Mouse (Mus musculus) forebrain, embryonic 13.5 days (tissue): Measurements from ENCODE around the gene Gm9732. TPM values are rescaled to one million over a fixed set of nuclear protein-coding genes. Genes with fewer than 3 reads are reported as not detected.
"Not testable (repeated sequence)": the region's sequence is repeated elsewhere in the genome, so short reads cannot be mapped to it uniquely, and the experiment has no call there.

ENCODE experiments used
- ATAC-seq: fragments of 200-750 bp; cut with Nextera tagmentation; 2 replicates; pipeline ENCODE4 v1.8.0; 2017
- H3K27ac ChIP-seq: fragments of 300-500 bp; sonication (generic); 2 replicates; pipeline ENCODE4 v1.5.1; 2015; ENCODE audit warnings: inconsistent platforms, mild to moderate bottlenecking, moderate library complexity
- H3K27me3 ChIP-seq: fragments of 300-500 bp; sonication (generic); 2 replicates; pipeline ENCODE4 v1.6.1; 2015; ENCODE audit warnings: mild to moderate bottlenecking, inconsistent platforms
- H3K36me3 ChIP-seq: fragments of 300-500 bp; sonication (generic); 2 replicates; pipeline ENCODE4 v1.6.1; 2015; ENCODE audit warnings: mild to moderate bottlenecking, inconsistent platforms; ENCODE audit not compliant: poor library complexity, severe bottlenecking
- H3K4me1 ChIP-seq: fragments of 300-500 bp; sonication (generic); 2 replicates; pipeline ENCODE4 v1.6.1; 2015; ENCODE audit warnings: inconsistent platforms
- H3K4me2 ChIP-seq: fragments of 300-500 bp; sonication (generic); 2 replicates; pipeline ENCODE4 v1.6.1; 2015; ENCODE audit warnings: inconsistent platforms, mild to moderate bottlenecking, moderate library complexity
- H3K4me3 ChIP-seq: fragments of 300-500 bp; sonication (generic); 2 replicates; pipeline ENCODE4 v1.5.1; 2015; ENCODE audit warnings: mild to moderate bottlenecking, inconsistent platforms
- H3K9ac ChIP-seq: fragments of 300-500 bp; sonication (generic); 2 replicates; pipeline ENCODE4 v1.6.1; 2015; ENCODE audit warnings: mild to moderate bottlenecking, inconsistent platforms
- H3K9me3 ChIP-seq: fragments of 300-500 bp; sonication (generic); replicated peaks from 2 replicates; pipeline ENCODE4 v1.6.1; 2016; ENCODE audit warnings: inconsistent platforms
- WGBS: fragments of 180-500 bp; shearing (Covaris S2); methylation state at CpG from one replicate; pipeline ENCODE4 v1.1.7; 2015; 5-methylcytosine and 5-hydroxymethylcytosine counted together
- polyA plus RNA-seq: library from polyadenylated mRNA; unstranded; fragments of >200 nt; fragmentation: Nextera tagmentation; extraction: Ambion mirVana; gene quantifications from 2 replicates; pipeline ENCODE4 v1.2.1, GENCODE M21; 2015

Gm9732 gene
- not detected in 2 replicates for polyA plus RNA-seq

DNA sequence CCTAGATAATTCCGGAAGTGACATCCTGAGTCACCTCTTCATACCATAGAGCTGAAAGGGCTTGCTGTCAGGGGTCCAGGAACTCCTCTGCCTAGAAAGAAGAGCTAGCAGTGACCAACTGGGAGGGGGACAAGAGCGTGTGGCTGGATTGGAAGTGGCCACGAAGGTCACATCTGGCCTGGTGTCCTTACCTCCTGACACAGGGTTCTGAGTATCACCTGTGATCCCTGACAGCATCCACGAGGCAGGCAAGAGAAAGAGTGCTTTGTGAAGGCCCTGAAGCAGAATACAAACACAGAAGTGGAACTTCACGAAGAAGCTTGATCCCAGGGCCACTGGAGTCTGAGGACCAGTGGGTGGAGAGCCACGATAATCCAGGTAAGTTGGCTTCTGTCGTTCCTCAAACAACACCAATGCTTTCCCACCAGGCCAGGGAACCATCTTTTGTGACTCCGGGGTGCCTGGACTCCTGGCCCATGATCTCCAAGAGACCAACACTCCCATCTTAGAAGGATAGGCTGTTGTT lies at the start of gene Gm9732:
Gene Gm9732, plus strand, starts transcription at position 51 of the 526 bp plus-strand sequence.
- ATAC-seq, result not testable (repeated sequence)

DNA sequence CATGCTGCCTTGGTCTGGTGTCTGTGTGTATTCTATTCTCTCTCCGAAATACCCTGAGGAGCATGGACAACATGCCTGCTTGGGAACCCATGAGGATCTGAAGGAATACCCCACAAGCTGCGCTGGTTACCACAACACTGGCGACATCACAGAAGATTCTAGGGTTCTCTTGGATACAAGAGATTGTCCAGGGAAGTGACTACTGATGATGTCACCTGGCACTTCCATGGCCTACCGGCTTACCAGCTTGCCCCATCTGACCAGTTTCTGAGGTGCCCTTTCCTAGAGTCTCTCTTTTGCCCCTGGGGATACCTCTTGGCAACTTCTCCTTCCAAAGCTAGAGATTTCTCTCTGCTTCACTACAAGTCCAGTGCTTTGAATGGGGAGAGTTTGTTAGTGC lies 39.6 kb upstream of the Gm9732 start, which contains the start of gene Gm8122:
Gene Gm8122, minus strand, starts transcription at position 101 of the 400 bp plus-strand sequence.
- not testable (repeated sequence) for H3K4me1 ChIP-seq, H3K4me2 ChIP-seq, H3K27me3 ChIP-seq, H3K27ac ChIP-seq, H3K9me3 ChIP-seq, H3K36me3 ChIP-seq, ATAC-seq, H3K4me3 ChIP-seq, H3K9ac ChIP-seq
- WGBS, result 84% methylated on average over 4 of the region's 4 CpGs

More for the DNA sequence above, at the start of gene Gm9732:
- WGBS, result 86% methylated on average over 8 of the region's 8 CpGs
- not testable (repeated sequence) for H3K9ac ChIP-seq, H3K27me3 ChIP-seq, H3K36me3 ChIP-seq, H3K4me3 ChIP-seq, H3K4me2 ChIP-seq, H3K9me3 ChIP-seq, H3K4me1 ChIP-seq, H3K27ac ChIP-seq

DNA sequence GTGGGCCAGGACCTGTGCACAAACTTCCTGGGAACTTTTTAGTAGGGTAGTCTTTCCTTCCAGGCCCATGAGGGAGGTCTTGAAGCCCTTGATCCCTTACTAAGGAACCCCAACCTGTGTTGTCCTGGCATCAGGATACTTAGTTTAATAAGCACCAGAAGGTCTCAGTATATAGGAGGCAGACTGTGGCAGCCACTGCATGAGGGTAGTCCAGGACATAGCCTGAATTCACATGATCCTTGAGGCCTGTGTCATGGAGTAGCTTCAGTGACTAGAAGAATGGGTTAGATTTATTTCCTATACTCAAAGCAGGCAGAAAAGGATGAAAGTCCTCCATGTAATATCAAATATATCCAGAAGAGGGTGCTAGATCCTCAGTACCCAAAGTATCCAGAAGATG lies 37.1 kb upstream of the Gm9732 start:
- H3K4me3 ChIP-seq, H3K9me3 ChIP-seq, H3K9ac ChIP-seq, H3K36me3 ChIP-seq, H3K4me1 ChIP-seq, H3K27me3 ChIP-seq, H3K4me2 ChIP-seq, H3K27ac ChIP-seq, ATAC-seq: not testable (repeated sequence)

DNA sequence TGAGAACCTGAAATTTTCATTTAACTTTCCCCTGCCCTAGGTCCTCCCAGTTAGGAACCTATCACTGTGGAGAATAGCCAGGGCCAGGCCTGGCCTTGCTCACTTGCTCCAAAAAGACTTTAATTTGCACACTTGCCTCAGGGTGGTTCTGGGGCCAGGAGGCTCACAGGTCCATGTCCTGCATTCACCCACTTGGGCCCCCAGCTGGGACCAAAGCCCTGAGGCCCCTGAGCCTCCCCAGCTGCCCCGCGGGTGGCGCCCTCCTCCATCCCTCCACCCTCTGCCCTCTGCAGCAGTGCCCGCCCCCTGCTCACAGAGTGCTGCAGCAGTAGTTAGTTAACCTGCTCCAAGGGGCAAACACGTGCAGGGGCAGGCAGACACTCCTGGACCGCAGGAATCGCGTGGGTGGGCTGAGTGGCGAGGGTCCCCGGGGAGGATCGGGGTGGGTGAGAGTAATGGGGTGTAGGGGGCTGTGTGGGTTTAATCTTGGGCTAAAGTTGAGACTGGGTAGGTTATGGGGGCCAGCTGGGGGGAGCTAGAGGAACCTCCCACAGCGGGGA lies 25.1 kb upstream of the Gm9732 start:
- not testable (repeated sequence) for H3K9me3 ChIP-seq, H3K4me1 ChIP-seq, ATAC-seq, H3K27ac ChIP-seq, H3K27me3 ChIP-seq, H3K9ac ChIP-seq, H3K4me2 ChIP-seq, H3K36me3 ChIP-seq, H3K4me3 ChIP-seq
- 16% methylated on average over 10 of the region's 12 CpGs for WGBS

DNA sequence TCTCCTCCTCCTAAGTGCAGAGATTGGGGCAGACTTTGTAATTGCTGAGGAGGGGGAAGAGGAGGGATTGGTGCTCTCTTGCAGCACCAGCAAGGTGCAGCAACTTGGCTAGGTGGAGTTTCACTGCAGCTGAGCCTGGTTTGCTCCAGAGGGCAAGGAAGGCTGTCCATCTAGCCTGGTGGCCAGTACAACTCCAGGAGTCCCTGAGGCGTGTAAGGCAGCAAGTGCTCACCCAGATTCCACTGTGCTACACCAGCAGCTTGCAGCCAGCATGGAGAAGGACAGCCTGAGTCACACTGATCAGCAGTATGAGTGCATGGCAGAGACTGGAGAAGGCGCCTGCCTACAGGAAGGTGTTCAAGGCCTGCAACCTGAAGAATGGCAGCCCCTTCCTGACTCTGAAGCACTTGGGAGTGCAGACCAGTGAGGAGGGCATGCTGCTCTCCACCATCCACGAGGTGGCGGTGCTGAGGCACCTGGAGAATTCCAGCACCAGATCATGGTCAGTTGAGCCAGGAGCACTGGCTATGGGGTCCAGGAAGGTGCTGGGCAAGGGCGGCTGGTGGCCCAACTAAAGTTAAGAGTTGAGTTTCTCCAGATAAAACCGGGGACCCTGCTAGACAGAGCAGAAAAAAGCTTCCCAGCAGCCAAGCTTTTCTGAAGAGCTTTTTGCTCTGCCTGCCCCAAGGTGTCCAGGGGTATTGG lies 24.1 kb upstream of the Gm9732 start:
- H3K4me3 ChIP-seq, H3K27ac ChIP-seq, H3K36me3 ChIP-seq, H3K4me1 ChIP-seq, ATAC-seq, H3K9me3 ChIP-seq, H3K4me2 ChIP-seq, H3K9ac ChIP-seq, H3K27me3 ChIP-seq: not testable (repeated sequence)
- 28% methylated on average over 5 of the region's 6 CpGs for WGBS

DNA sequence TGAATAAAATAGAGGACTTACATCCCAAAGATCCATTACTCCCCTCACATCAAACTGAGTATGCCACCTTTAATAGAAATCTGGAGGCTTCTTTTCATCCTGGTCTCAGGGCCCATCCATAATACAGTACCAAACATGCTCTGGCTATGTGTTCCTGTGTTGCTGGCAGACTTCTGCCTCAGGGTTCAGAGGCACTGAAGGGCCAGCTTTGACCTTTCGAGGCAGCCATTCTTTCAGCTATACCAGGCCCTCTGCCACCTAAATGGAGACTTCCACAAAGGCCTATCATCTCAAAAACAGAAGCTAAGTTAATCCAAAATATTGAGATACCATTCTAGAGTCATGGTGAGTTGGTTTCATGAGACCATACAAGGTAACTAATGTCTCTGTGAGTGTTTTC lies 18.3 kb upstream of the Gm9732 start:
- 78% methylated on average over 1 of the region's 1 CpGs for WGBS
- not testable (repeated sequence) for H3K27me3 ChIP-seq, H3K4me3 ChIP-seq, H3K9ac ChIP-seq, H3K36me3 ChIP-seq, H3K9me3 ChIP-seq, H3K27ac ChIP-seq, ATAC-seq, H3K4me2 ChIP-seq, H3K4me1 ChIP-seq

DNA sequence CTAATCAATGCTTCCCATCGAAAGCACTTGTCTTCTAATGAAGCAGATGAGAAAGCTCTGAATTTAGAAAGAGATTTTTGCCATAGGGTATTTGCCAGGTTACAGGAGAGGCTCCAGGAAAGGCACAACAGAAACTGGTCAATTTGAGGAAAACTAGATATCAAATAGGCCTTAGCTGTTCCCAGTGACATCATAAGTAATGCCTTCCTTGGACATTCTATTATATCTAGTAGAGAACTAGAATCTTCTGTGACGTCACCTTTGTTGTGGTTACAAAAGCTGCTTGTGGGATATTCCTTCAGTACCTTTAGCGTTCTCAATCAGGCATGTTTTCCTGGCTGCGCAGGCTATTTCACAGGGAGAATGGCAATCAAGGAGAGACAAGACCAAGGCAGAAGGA lies 16.5 kb upstream of the Gm9732 start, which contains the start of gene Gm8126:
Gene Gm8126, plus strand, starts transcription at position 301 of the 400 bp plus-strand sequence.
- not testable (repeated sequence) for H3K27me3 ChIP-seq, H3K4me1 ChIP-seq, ATAC-seq, H3K9ac ChIP-seq, H3K36me3 ChIP-seq, H3K4me2 ChIP-seq, H3K9me3 ChIP-seq, H3K4me3 ChIP-seq, H3K27ac ChIP-seq
- 98% methylated on average over 3 of the region's 4 CpGs for WGBS

DNA sequence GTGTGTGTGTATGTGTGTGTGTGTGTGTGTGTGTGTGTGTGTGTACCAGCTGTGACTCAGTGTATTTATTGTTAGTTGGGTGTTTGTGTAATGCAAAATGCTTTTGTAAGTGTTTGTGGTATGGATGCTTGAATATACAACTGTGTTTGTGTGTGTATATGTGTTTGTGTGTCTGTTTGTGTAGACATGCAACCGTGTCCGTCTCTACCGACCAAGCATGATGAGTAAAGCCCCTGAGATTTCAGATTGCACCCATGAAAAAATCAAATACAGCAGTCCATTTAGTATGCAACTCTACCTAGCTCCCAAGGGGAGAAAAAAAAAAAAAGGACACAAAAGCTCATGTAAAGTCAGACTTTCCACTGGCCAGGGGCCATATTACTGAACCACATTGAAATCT lies 11.4 kb upstream of the Gm9732 start:
- not testable (repeated sequence) for ATAC-seq, H3K27ac ChIP-seq, H3K4me3 ChIP-seq, H3K36me3 ChIP-seq, H3K9ac ChIP-seq, H3K4me2 ChIP-seq, H3K27me3 ChIP-seq, H3K9me3 ChIP-seq, H3K4me1 ChIP-seq
- WGBS, result 94% methylated on average over 3 of the region's 3 CpGs

DNA sequence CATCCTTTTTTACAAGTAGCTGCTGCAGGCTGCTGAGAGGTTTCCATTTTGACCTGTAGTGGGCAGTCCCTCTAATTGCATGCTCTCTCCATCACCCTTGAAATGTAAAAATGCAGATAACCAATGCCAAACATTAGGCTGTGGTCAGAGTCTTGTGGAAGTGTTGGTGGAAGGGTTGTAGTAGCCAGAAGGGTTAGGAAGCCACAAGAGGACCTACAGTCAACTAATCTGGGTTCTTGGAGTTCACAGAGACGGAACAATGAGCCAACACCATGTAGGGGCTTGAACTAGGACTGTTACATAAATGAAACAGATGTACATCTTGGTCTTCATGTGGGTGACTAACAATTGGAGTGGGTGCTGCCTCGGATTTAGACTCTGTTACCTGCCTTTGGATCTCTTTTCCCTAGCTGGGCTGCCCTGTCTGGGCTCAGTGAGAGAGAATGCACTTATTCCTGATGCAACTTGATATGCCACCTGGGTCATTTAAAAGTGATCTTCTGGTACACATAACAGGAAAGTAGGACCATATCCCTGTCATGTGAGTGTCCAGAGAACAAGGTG lies 6.2 kb upstream of the Gm9732 start:
- ATAC-seq, H3K9ac ChIP-seq, H3K27ac ChIP-seq, H3K4me2 ChIP-seq, H3K9me3 ChIP-seq, H3K4me1 ChIP-seq, H3K4me3 ChIP-seq, H3K27me3 ChIP-seq, H3K36me3 ChIP-seq: not testable (repeated sequence)
- 49% methylated on average over 2 of the region's 2 CpGs for WGBS

DNA sequence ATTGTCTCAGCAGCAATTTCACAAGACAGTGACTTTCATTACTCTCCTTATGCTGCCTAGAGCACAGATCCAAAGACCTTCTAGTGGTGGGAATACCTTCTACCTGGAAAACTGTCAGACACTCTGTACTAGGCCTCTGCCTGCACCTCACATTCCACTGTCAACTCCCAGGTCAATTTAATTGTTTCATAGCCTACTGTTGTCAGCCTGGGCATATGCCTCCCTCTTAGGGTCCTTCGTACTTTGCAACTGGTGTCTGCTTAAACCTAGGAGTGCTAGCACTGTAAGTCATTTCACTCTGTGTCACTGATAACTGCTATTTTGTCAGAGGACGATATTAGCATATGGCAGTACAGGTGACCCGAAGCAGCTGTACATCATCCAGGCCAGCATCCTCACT lies 5.6 kb upstream of the Gm9732 start:
- not testable (repeated sequence) for ATAC-seq, H3K36me3 ChIP-seq, H3K9ac ChIP-seq, H3K27me3 ChIP-seq, H3K9me3 ChIP-seq, H3K27ac ChIP-seq, H3K4me1 ChIP-seq, H3K4me3 ChIP-seq, H3K4me2 ChIP-seq
- WGBS, result 97% methylated on average over 3 of the region's 3 CpGs

DNA sequence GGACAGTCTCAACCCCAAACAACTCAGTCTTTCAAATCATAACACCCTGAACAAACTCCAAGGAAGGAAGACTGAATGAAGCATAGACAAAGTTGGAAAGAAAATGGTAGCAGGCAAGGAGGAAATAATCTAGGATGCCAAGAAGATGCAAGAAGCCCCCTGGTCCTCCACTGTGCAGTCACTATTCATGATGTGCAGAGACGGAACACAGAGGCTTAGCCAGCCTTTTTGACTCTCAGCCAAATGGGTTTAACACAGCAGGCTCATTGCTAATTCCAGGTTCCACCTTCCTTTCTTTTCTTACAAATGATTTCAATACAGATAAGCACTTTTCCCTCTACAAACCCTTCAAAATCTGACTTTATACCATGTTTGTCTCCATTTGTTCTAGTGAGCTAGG lies 1.7 kb upstream of the Gm9732 start:
- H3K4me2 ChIP-seq, H3K4me1 ChIP-seq, ATAC-seq, H3K9ac ChIP-seq, H3K9me3 ChIP-seq, H3K36me3 ChIP-seq, H3K4me3 ChIP-seq, H3K27ac ChIP-seq, H3K27me3 ChIP-seq: not testable (repeated sequence)
- 42% methylated on average over 1 of the region's 1 CpGs for WGBS

DNA sequence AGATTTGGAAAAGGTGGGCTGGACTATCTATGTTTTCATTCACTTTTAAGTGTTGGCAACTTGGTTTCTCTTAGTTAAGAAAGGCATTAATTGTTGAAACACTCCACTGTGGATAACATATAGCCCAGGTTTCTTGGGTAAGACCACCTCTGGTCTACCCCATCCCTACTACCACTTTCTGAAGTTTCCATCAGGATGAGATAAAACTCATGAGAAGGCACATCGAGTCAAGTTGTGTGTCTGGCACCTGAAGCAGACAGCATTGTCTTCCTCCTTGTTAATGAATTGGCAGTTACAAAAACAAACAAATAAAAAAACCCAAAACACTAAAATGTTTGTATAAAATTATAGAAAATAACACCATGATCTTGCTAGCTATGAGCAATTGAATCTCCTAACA lies 916 bp downstream of the Gm9732 start:
- not testable (repeated sequence) for H3K4me2 ChIP-seq, ATAC-seq, H3K9me3 ChIP-seq, H3K27me3 ChIP-seq, H3K27ac ChIP-seq, H3K4me3 ChIP-seq, H3K4me1 ChIP-seq, H3K9ac ChIP-seq, H3K36me3 ChIP-seq
- WGBS, result 78% methylated on average over 1 of the region's 1 CpGs
